Mouse (Mus musculus): ENCODE results near the gene Hs3st4.

Gene Hs3st4

GRCm38 (mm10) chr7:124335635-124336034 is 353.0 kb downstream of the Hs3st4 start:
- no peak for DNase-seq (ENCODE audit: extremely low read depth, low read depth, low spot score)

- no peak for DNase-seq (ENCODE audit: extremely low read depth, low read depth, low spot score)
These were observed 358.8 kb downstream of the Hs3st4 start for GRCm38 (mm10) chr7:124341510-124341909.

- DNase-seq (ENCODE audit: extremely low read depth, low read depth, low spot score) = no peak
These were observed 364.7 kb downstream of the Hs3st4 start for GRCm38 (mm10) chr7:124347218-124348017.

GRCm38 (mm10) chr7:124354035-124354434 is 371.4 kb downstream of the Hs3st4 start:
- no peak for DNase-seq (ENCODE audit: extremely low read depth, low read depth, low spot score)

- DNase-seq (ENCODE audit: extremely low read depth, low read depth, low spot score) = no peak
These were observed 375.4 kb downstream of the Hs3st4 start for GRCm38 (mm10) chr7:124358068-124358467.

- no peak for DNase-seq (ENCODE audit: extremely low read depth, low read depth, low spot score)
These were observed 377.2 kb downstream of the Hs3st4 start for GRCm38 (mm10) chr7:124359836-124360235.

GRCm38 (mm10) chr7:124372297-124372696 is 389.6 kb downstream of the Hs3st4 start:
- no peak for DNase-seq (ENCODE audit: extremely low read depth, low read depth, low spot score)

GRCm38 (mm10) chr7:124372697-124373096 is 390.0 kb downstream of the Hs3st4 start:
- no peak for DNase-seq (ENCODE audit: extremely low read depth, low read depth, low spot score)

- DNase-seq (ENCODE audit: extremely low read depth, low read depth, low spot score) = no peak
These were observed 400.8 kb downstream of the Hs3st4 start for GRCm38 (mm10) chr7:124383489-124383888.

GRCm38 (mm10) chr7:124399184-124399583 is 416.5 kb downstream of the Hs3st4 start:
- no peak for DNase-seq (ENCODE audit: extremely low read depth, low read depth, low spot score)

- no peak for DNase-seq (ENCODE audit: extremely low read depth, low read depth, low spot score)
These were observed 444.3 kb downstream of the Hs3st4 start for GRCm38 (mm10) chr7:124426951-124427350.
